Mouse (Mus musculus) bone marrow macrophage, adult 2 months (primary cell): ENCODE measurements around the gene Apoh. TPM values are rescaled to one million over a fixed set of nuclear protein-coding genes. Genes with fewer than 3 reads are reported as not detected.

Source experiments
- H3K27ac ChIP-seq: 2 replicates; pipeline ENCODE4 v1.5.1; 2012; ENCODE audit warnings: low read depth, low read length; ENCODE audit not compliant: insufficient read depth
- H3K4me1 ChIP-seq: 2 replicates; pipeline ENCODE4 v1.6.1; 2012; ENCODE audit warnings: low read length; ENCODE audit not compliant: control insufficient read depth, insufficient read depth
- H3K4me3 ChIP-seq: 2 replicates; pipeline ENCODE4 v1.5.1; 2012; ENCODE audit warnings: mild to moderate bottlenecking, low read length, moderate library complexity; ENCODE audit not compliant: insufficient read depth
- CTCF ChIP-seq: IDR thresholded peaks from 2 replicates; pipeline ENCODE4 v1.5.1; 2012; ENCODE audit warnings: low read depth, mild to moderate bottlenecking, low read length, moderate library complexity
- POLR2A ChIP-seq: IDR thresholded peaks from 2 replicates; pipeline ENCODE4 v1.6.1; 2012; ENCODE audit warnings: mild to moderate bottlenecking, low read depth, low read length, borderline replicate concordance
- polyA plus RNA-seq: library from polyadenylated mRNA; stranded (reverse); fragments of >200 nt; gene quantifications from 2 replicates; pipeline ENCODE4 v1.2.4, GENCODE M21; 2012; ENCODE audit not compliant: missing spikeins, insufficient read depth, insufficient read length

The Apoh gene
- polyA plus RNA-seq, 1 experiment, result not detected

- no peak overlapping the region for H3K27ac ChIP-seq
- no peak for TF ChIP-seq POLR2A
- no peak for TF ChIP-seq CTCF
- no peaks in the 10 kb centered on the region for H3K4me1 ChIP-seq
- H3K4me3 ChIP-seq, result no peak overlapping the region
These were observed 85.9 kb downstream of the Apoh start for GRCm38 (mm10) chr11:108429076-108429475.

- Histone ChIP-seq H3K4me1 (no peaks in the 10 kb centered on the region), H3K27ac (no peak overlapping the region), H3K4me3 (no peak overlapping the region)
- TF ChIP-seq CTCF, result no peak
- no peak for TF ChIP-seq POLR2A
These were observed 100.9 kb downstream of the Apoh start for GRCm38 (mm10) chr11:108443893-108444563.

DNA sequence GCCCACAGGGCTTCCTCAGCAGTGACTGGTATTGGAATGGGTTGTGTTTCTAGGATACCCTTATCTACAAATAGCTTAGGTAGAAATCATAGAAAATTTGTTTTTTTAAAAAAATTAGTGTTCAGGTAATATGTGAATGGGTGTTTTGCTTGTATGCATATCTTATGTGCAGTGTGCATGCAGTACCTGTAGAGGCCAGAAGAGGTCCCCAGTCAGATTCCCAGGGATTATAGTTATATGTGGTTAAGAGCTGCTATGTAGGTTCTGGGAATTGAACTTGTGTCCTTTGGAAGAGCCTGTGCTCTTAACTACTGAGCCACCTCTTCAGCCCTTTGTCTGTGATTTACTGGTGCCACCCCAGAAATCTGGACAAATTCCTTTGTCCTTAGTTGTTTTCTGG is 104.0 kb downstream of the Apoh start:
- no peak overlapping the region for H3K4me3 ChIP-seq
- H3K27ac ChIP-seq, result no peak overlapping the region
- no peaks in the 10 kb centered on the region for H3K4me1 ChIP-seq
- TF ChIP-seq POLR2A (no peak), CTCF (no peak)

GRCm38 (mm10) chr11:108449811-108450210 is 106.7 kb downstream of the Apoh start:
- H3K4me3 ChIP-seq, result no peak overlapping the region
- no peaks in the 10 kb centered on the region for H3K4me1 ChIP-seq
- TF ChIP-seq POLR2A (no peak), CTCF (no peak)
- no peak overlapping the region for H3K27ac ChIP-seq

GRCm38 (mm10) chr11:108459599-108459998 is 116.4 kb downstream of the Apoh start:
- Histone ChIP-seq H3K4me1 (no peaks in the 10 kb centered on the region), H3K27ac (no peak overlapping the region), H3K4me3 (no peak overlapping the region)
- TF ChIP-seq POLR2A, result no peak
- no peak for TF ChIP-seq CTCF

Other genes with a start within 250 kb of the Apoh start
- gene Prkca, start 574 bp downstream of the Apoh start, polyA plus RNA-seq, result 1.0 and 1.7 TPM in 2 replicates
- gene Cep112, start 81.8 kb downstream of the Apoh start, polyA plus RNA-seq, result 4.3 and 5.0 TPM in 2 replicates